Mouse (Mus musculus) embryonic fibroblast, embryonic 13.5 days (primary cell): ENCODE results near the gene Scmh1. TPM values are rescaled to one million over a fixed set of nuclear protein-coding genes. Genes with fewer than 3 reads are reported as not detected.
"Not testable (repeated sequence)": the region's sequence is repeated elsewhere in the genome, so short reads cannot be mapped to it uniquely, and the experiment has no call there.

ENCODE experiments used
- H3K27ac ChIP-seq: 2 replicates; pipeline ENCODE4 v1.5.1; 2012; ENCODE audit warnings: low read length, control low read depth, inconsistent platforms; ENCODE audit not compliant: insufficient read depth
- H3K4me1 ChIP-seq: 2 replicates; pipeline ENCODE4 v1.6.1; 2011; ENCODE audit warnings: low read length; ENCODE audit not compliant: control insufficient read depth, insufficient read depth
- H3K4me3 ChIP-seq: 2 replicates; pipeline ENCODE4 v1.5.1; 2011; ENCODE audit warnings: mild to moderate bottlenecking, control low read depth, low read length; ENCODE audit not compliant: insufficient read depth
- CTCF ChIP-seq: IDR thresholded peaks from 2 replicates; pipeline ENCODE4 v1.5.1; 2011; ENCODE audit warnings: mild to moderate bottlenecking, control low read depth, low read length, moderate library complexity, borderline replicate concordance; ENCODE audit not compliant: insufficient read depth
- POLR2A ChIP-seq: IDR thresholded peaks from 2 replicates; pipeline ENCODE4 v1.6.1; 2011; ENCODE audit warnings: low read depth, mild to moderate bottlenecking, control low read depth, low read length, moderate library complexity
- polyA plus RNA-seq: library from polyadenylated mRNA; stranded (reverse); fragments of >200 nt; gene quantifications from 2 replicates; pipeline ENCODE4 v1.2.4, GENCODE M21; 2011; ENCODE audit warnings: low read depth; ENCODE audit not compliant: missing spikeins, insufficient read length

The Scmh1 gene
- polyA plus RNA-seq, 1 experiment, result 40.4 TPM

DNA sequence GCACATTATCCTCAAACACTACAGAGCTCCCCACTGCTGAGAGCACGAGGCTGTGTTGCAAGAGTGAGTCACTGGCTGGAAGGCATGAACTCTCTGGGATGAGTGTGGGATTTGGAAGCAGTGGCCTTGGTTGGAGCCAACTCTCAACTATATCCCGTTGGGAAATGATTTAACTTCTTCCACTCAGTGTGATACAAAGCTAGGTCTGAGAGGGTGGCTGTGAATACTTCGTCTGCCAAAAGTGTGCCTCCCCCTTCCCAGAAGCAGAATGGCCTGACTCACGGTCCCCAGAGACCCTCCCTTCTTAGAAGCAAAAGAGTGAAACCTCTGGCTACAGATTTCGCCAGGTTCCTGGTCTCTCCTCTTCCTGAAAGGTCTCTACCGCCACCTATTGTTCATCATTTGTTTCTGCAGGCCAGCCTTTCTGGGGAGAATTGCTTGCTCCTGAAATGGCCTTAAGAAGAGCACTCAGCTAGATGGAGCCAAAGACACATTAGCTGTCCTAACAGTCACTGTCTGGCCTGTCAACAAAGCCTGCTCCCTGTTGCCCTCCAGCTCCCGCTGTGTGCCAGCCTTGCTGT, 24.2 kb upstream of the Scmh1 start:
- no peak for TF ChIP-seq POLR2A
- TF ChIP-seq CTCF, result peak; percentile 29; the same call in 1 of the 2 replicates
- no peak overlapping the region; the same call in 1 of the 2 replicates for H3K27ac ChIP-seq
- H3K4me3 ChIP-seq, result no peak overlapping the region
- H3K4me1 ChIP-seq, result peaks cover 6% of the 10 kb centered on the region

GRCm38 (mm10) chr4:120385496-120385895, 19.6 kb upstream of the Scmh1 start:
- TF ChIP-seq CTCF (no peak), POLR2A (no peak)
- Histone ChIP-seq H3K4me1 (peaks cover 3% of the 10 kb centered on the region), H3K4me3 (no peak overlapping the region), H3K27ac (no peak overlapping the region)

GRCm38 (mm10) chr4:120387496-120387895, 17.6 kb upstream of the Scmh1 start:
- no peak for TF ChIP-seq CTCF
- TF ChIP-seq POLR2A, result no peak
- Histone ChIP-seq H3K4me3 (no peak overlapping the region), H3K27ac (no peak overlapping the region), H3K4me1 (no peaks in the 10 kb centered on the region)

DNA sequence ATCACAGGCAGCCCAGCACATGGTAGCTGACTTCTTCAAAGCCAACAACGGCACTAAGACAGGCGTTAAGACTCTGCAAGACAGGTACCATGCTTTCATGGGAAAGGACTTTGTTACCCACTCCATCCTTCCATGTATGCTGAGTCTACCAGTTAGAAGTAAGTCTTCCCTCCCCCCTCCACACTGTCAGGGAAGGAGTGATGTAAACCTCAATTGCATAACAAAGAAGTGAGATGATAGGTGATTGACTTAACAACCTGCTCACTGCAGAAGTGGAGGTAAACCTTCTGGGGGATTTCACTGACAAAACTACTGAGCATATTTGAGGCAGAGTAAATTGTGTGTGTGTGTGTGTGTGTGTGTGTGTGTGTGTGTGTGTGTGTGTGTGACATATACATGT, 17.1 kb upstream of the Scmh1 start:
- Histone ChIP-seq H3K27ac (no peak overlapping the region), H3K4me3 (no peak overlapping the region), H3K4me1 (no peaks in the 10 kb centered on the region)
- TF ChIP-seq CTCF, result no peak
- no peak for TF ChIP-seq POLR2A

DNA sequence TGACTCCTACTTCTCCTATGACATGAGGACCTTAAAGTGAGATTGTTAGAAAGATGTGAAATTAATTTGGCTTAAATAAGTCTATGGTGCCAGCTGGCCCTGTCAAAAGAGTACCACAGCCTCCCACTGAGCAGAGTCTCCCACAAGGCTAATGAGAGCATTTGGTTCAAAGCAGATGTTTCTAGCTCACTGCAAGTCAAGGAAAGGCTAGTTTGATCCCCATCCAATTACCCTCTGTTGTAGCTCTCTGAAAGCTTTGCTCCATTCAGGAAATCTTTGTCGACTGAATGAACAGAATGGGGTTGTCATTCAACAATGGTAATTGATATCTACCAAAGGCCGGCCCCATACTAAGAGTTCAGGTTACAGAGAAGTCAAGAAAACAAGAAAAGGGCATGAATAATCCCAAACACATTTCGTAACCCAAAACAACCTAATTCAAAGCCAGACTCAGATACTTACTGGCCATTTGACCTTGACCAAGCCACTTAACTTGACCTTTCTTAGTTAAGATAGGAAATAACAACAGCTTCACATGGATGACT, 16.0 kb upstream of the Scmh1 start:
- Histone ChIP-seq H3K4me3 (no peak overlapping the region), H3K27ac (no peak overlapping the region), H3K4me1 (no peaks in the 10 kb centered on the region)
- TF ChIP-seq POLR2A, result no peak
- TF ChIP-seq CTCF, result no peak

- H3K4me3 ChIP-seq, result no peak overlapping the region
- no peak overlapping the region for H3K27ac ChIP-seq
- no peak for TF ChIP-seq CTCF
- TF ChIP-seq POLR2A, result no peak
- H3K4me1 ChIP-seq, result no peaks in the 10 kb centered on the region
Measured at GRCm38 (mm10) chr4:120389546-120389945, 15.5 kb upstream of the Scmh1 start.

GRCm38 (mm10) chr4:120391591-120391990, 13.5 kb upstream of the Scmh1 start:
- Histone ChIP-seq H3K4me1 (no peaks in the 10 kb centered on the region), H3K4me3 (no peak overlapping the region), H3K27ac (no peak overlapping the region)
- no peak for TF ChIP-seq POLR2A
- no peak for TF ChIP-seq CTCF

DNA sequence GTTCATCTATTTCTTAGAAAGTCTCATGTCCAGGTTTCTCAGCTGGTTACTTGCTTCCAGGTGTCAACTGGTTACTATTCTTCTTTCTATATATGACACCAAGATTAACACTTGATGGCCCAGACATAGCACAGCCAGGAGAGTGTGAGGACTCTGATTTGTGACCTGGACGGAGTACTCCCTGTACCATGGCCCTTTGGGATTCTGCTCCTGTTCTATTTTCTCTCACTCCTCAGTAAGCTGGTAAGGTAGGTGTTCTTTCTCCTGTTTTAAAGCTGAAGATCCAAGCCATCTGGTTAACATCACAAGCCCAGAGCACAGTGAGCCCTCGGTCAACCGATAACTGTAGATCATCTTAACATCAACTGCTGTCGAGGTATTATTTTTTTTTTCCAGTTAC, 12.7 kb upstream of the Scmh1 start:
- TF ChIP-seq POLR2A (no peak), CTCF (no peak)
- Histone ChIP-seq H3K4me1 (no peaks in the 10 kb centered on the region), H3K4me3 (no peak overlapping the region), H3K27ac (no peak overlapping the region)

- TF ChIP-seq POLR2A (no peak), CTCF (no peak)
- no peak overlapping the region for H3K27ac ChIP-seq
- H3K4me1 ChIP-seq, result no peaks in the 10 kb centered on the region
- no peak overlapping the region for H3K4me3 ChIP-seq
Measured at GRCm38 (mm10) chr4:120392748-120393147, 12.3 kb upstream of the Scmh1 start.

GRCm38 (mm10) chr4:120400251-120400650, 4.8 kb upstream of the Scmh1 start:
- TF ChIP-seq CTCF (no peak), POLR2A (no peak)
- H3K4me1 ChIP-seq, result no peaks in the 10 kb centered on the region
- H3K4me3 ChIP-seq, result no peak overlapping the region
- H3K27ac ChIP-seq, result no peak overlapping the region

GRCm38 (mm10) chr4:120402105-120402504, 3.0 kb upstream of the Scmh1 start:
- H3K27ac ChIP-seq, H3K4me1 ChIP-seq, H3K4me3 ChIP-seq: not testable (repeated sequence)
